Mouse (Mus musculus) right cerebral cortex, postnatal 10 days (tissue): ENCODE results near the gene Bak1.
A peak's percentile ranks its signal among the peaks of the same experiment; 100 is the strongest.

Experiments
- DNase-seq, 2 experiments: peaks; one replicate each; pipeline ENCODE4 v3.0.0; 2021; ENCODE audit warnings: low spot score in 2 of 2

Bak1 gene

DNA sequence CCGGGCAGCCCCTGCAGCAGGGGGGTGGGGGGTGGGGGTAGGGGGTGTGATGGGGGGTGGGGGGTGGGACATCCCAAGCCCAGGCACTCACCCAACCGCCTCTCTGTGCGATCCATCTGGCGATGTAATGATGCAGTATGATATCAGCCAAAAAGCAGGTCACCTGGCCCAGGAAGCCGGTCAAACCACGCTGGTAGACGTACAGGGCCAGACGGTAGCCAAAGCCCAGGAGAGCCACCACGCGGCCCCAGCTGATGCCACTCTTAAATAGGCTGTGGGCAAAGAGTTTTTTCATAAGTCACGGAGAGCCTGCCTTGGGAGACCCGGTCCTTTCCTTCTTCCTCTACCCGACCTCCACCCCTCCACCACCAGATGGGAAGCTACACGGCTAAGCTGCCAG lies 7.7 kb downstream of the Bak1 start:
- no peak for DNase-seq

DNA sequence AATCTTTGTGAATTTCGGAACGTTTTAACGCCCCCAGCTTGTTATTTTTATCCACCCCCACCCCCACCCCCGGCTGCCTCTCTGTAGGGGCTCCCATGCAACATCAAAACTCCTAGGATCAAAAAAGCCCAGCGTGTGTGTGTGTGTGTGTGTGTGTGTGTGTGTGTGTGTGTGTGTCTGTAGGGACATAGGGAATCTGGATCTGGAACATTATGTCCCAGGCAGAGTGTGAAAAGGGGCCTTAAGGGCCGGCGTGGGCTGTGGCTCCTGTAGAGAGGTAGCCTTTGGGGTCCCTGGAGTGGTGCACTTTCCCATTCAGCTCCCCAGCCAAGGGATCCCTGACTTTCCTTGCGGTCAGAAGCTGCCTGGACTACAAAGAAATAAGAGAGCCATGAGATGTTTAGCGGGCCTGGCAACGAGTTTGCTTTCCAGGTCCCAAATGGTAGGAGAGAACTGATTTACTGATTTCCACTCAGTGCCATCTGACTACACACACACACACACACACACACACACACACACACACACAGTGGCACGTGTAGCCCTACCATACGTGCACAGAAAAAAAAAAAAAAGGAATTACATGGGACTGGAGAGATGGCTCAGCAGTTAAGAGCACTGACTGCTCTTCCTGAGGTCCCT lies 10.1 kb downstream of the Bak1 start:
- DNase-seq: peak; percentile 73 to 83

DNA sequence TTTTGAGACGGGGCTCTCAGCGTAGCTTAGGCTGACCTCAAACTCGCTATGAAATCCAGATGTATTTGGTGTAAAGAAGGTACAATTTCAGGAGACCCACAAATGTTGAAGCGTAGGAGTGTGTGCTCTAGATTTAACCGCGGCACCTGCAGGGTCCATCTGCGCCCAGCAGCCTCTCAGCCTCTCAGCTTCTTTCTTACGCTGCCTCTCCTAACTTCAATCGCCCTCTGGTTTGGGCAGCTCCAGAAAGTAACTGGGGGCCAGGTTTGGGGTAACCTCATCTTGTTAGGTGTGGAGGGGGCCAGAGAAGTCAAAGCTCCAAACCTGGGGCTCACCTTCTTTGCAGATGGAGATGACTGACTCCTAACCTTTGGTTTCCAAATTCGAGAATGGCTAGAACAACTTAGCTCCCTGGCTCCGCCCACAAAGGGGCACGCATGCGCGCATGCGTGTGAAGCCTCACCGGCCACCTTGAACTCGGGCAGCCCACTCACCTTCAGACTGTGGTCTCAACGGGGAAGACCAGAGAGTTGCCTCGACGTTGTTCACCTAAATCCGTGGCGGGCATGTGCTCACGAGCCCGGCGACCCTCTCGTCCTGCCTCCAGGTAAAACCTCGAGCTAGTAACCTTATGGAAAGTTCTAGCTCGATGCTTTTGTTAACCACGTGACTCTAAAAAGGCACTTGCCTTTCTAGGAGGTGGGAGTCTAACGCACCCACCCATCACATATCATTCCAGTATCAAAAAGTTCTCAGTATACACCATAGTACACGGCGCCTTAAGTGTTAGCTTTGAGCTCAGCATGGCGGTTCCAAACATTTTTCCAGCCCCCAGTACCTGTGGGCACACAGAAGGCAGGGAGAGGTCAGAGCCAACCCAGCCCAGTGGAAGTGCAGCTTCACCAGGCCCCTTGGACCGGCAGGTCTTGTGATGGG lies 11.0 kb downstream of the Bak1 start:
- peak; percentile 88 to 90 for DNase-seq

DNA sequence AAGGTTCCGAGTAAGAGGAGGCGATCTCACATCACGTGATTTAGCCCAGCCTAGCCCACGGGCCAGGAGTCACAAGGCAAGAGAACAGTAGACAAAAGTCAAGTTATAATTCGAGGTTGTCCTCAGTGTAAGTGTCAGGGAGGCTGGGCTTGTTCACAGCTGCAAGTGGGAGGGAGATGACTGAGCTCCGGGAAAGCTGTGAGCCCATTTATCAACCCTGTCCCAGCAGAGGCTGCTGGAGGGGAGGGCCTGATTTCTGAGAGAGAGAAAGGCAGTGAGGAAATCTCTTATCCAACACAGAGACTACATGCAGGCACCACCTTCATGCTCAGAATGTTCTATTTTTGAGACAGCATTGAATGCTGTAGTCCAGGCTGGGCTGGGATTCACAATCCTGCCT lies 15.9 kb downstream of the Bak1 start:
- DNase-seq: no peak

DNA sequence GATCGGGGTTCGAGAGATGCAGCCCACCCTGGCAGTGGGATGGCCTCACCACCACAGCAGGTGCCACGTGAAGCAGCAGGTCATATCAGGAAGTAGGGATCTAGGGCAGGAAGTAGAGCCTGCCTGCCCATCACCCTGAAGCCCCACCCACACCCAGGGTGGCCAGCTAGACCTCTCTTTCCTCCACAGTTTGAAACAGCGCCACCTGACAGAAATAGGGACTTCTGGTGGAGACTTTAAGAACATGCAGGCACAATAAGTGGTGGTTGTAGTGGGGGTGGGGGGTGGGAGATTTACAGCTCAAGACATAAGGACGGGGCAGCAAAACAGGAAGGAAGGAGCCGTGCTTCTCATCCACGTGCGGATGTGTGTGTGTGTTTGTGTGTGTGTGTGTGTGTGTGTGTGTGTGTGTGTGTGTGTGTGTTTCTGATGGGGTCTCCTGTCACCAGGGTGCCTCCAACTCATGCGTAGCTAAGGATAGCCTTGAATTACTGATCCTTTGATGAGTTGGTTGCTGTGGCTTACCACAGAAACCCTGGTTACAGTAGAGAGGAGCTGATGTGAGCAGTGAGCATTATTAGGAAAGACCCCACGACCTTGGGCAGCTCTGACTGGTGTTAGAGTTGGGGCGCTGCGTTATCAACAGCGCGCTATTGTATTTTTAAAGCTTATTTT lies 16.7 kb downstream of the Bak1 start:
- peak in 1 of 2 experiments; percentile 58 for DNase-seq

DNA sequence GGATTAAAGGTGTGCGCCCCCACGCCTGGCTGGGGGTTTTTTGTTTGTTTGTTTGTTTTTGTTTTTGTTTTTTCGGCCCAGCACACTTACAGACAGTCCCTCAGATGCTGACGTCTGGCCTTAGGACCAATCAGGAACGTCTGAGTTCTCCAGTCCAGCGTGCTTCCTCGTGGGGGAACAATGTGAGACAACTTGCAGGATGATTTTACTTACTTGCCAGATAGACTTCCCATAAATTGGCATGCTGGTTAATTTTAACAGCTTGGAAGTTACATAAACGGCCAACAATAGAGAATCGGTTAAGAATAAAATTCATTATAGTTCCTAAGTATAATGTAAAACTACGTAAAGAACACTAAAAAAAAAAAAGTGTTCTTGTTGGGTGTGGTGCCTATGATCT lies 17.6 kb downstream of the Bak1 start:
- peak in 1 of 2 experiments; percentile 65 for DNase-seq

DNA sequence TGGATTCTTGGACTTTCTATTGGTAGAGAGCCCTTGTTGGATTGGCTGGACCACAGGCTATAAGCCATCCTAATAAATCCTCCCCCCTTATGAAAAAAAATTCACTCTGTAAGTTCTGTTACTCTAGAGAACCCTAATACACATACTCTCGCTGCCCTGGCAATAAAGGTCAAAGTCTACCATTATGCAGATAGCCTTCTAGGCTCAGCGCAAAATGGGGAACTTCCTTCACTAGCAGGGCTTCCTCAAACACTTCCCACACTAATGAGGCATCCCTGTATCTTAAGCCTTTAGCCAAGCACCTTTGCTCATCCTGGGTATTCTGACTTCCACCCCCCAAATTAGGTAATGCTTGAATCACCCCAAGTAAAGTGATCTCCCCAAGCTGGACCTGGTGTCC lies 20.5 kb downstream of the Bak1 start:
- DNase-seq: no peak

DNA sequence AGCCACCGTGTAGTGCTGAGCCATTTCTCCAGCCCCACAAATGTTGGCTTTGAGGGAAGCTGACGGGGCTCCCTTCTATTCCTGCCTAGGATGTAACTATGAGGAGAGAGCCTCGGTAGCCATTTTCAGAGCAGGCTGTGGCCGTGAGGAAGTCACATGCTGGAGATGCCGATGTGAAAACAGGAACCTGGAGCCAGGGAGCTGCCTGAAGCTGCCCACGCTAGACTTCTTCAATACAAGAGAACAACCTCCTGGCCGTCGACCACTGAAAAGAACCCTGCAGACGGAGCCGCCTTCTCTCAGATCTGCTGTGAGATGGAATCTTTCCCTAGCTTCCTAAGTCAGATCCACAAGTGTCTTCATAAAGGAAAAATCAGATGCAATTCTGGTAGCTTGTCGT lies 23.2 kb downstream of the Bak1 start:
- DNase-seq: peak in 1 of 2 experiments; percentile 56

DNA sequence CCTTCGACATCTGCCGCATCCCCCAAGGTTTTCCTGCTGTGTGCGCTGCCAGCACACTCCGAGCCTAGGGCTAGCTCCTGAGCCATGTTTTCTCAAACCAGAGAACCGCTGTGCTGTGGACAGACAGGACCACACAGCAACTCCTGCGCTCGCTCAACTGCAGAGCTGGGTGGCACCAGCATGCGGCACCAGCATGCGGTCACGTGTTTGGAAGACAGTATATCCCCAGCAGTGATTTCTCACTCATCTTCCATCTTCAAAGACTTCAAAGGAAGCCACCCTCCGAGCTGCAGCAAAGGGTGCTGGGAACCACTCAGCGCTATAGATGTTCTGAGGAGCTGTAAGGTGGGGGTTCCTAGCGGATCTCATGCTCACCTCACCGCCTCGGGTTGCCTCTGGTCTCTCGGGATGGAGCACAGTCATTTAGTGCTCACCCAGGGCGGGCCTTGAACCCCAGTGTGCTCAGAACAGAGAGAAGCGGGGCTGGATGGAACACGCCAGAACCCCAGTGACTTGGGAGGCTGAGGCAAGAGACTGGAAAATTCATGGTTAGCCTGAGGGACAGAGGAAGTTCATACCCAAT lies 23.8 kb downstream of the Bak1 start:
- peak in 1 of 2 experiments; percentile 25 for DNase-seq

DNA sequence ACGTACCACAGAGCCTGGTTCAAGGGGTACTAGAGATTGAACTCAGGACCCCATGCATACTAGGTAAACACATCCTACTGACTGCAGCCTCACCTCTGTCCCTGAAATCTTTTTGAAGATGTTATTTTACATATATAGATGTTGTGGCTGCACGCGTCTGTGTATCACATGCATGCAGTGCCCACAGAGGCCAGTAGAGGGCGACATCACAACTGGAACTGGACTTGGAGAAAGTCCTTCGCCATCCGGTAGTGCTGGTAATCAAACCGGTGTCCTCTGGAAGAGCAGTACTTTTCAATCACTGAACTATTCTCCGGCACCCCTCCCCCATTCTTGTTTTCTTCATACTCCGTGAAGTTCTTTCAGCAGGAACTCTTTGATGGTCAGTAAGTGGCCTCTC lies 24.4 kb downstream of the Bak1 start:
- peak; percentile 40 to 63 for DNase-seq

DNA sequence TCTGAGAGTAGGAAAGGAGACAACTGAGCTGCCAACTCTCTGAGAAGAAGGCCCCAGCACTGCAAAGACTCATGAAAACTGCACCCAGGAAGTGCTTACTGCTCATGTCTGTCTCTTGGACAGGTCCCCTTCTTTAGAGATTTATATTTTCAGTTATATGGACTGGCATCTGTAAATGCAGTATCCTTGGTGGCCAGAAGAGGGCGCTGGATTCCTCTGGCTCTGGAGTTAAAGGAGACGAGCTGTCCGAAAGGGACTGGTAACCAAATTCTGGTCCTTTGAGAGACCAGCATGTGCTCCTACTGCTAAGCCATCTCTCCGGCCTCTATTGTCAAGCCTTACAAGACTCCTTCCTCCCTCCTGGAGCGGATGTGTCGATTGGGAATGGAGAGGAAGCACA lies 26.9 kb downstream of the Bak1 start:
- DNase-seq: no peak

DNA sequence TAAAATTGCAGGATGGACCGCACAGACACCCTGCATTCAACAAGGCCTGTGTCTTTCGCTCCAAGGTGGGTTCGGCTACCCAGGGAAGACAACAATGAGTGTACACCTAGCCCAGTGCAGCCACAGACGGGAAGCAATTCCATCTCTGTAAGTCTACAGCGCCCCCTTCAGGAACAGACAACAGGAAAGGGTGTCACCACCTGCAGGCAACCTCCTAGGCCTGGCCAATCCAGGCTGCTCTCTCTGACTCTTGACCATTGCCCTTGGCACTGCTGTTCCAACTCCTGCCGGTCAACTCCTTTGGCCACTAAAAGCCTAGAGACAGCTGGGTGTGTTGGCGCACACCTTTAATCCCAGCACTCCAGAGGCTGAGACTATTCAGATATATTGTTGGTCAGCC lies 27.7 kb downstream of the Bak1 start:
- no peak for DNase-seq

DNA sequence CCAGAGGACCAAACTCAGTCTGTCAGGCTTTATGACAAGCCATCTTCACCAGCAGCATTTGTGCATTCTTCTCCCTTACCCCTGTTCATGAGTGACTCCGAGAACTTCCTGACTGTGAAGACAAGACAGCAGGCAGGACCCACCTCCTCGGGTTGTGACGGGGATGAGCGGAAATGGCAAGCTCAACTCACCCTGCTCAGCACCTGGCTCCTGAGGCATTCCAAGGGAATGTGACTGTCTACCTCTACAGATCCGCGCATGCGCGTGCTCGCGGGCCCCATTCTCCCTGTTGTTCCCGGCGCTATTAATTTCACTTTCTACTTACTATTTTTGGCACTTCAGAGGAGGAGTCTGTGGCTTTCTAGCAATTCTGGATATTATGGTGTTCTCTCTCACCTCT lies 28.8 kb downstream of the Bak1 start:
- DNase-seq: peak; percentile 68 to 73

DNA sequence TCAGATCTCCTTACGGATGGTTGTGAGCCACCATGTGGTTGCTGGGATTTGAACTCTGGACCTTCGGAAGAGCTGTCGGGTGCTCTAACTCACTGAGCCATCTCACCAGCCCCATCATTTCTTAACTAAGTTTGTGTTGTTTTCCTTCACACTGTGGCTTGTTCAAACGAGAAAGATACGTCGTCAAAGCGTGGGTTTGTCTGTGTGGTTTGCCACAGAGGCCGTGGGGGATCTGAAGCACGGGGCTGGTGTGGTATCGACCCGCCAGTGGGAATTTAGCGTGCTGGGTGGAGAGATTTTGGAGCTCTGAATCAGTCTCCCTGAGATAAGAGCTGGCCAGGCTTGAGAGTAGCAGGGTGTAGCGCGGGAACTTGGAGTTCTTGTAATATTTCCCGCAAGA lies 30.5 kb downstream of the Bak1 start:
- DNase-seq: no peak

DNA sequence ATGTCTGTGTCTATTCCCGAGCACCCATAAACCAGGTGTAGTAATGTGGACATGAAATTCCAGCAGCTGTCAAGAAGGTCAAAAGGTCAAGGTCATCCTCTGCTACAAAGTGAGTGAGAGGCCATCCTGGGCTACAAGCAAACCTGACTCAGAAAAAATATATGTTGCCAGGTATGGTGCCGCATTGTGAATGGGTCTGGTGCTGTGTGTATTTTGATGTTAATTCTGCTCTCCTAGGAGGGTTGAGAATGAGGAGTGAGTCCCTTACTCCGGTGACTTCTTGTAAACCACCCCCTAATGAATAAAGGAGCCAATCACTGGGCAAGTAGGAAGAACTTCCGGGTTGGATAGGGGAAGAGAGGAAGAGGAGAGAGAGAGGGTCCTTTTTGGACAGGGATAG lies 31.1 kb downstream of the Bak1 start:
- DNase-seq: no peak

DNA sequence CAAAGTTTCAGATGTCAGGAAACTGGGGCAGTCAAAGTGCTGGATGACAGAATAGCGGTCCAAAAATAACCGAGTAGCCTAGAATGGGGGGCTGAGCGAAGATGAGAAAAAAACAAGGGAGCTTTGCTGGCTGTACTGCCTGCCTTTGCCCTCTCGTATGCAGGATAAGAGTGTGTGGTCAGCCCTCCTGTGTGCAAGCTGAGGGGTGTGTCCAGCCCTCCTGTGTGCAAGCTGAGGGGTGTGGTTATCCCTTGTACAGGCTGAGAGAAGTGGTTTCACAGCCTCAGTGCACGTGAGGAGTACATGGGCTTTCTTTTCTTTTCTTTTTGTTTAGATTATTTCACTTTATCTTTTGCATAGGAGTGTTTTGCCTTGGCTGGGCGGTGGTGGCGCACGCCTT lies 33.2 kb downstream of the Bak1 start:
- no peak for DNase-seq

DNA sequence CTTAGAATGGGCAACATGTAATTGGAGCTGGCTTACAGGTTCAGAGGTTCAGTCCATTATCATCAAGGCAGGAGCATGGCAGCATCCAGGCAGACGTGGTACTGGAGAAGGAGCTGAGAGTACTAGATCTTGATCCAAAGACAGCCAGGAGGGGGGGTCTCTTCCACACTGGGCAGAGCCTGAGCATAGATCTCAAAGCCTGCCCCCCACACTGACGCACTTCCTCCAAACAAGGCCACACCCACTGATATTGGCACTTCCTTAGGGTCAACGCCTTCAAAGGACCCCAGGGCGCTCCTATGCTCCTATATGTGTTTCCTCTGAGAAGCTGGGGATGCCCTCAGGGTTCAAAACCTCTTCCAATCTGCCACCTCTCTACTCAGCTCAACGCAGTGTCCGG lies 33.8 kb downstream of the Bak1 start:
- no peak for DNase-seq

DNA sequence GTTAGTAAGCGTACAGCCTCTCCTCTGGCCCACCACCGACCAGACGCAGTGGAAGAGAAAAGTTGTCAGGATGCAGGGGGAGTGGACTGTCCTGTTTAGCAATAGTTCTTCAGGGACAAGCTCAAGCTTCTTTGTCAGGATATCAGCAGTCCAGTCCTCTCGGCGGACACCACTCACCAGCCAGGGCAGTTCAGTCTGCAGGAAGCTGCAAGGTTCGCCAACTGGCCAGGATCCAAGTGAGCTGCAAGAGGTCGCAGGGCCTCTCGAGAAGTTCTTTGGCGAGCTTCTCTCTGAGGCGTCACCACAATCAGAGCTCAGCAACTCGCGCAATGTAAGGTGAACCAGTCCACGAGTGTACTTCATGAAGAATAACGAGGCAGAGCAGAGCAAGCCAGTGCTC lies 34.4 kb downstream of the Bak1 start:
- DNase-seq: peak in 1 of 2 experiments; percentile 66

DNA sequence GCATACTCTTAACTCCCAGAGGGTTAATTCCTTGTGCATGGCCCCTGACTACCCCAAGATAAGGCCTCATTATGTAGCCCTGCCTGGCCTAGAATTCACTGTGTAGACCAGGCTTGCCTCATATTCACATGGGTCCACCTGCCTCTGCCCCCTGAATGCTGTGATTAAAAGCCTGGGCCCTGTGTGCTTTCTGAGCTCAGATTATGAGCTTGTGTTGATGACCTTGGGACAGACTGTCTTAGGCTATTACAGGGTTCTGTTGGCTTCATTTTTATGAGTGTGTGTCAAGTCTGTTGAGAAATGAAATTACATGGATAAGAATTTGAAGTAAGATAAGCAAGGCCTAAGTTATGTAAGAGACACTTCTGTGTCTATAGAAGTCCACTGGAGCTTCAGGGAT lies 38.3 kb downstream of the Bak1 start:
- no peak for DNase-seq

DNA sequence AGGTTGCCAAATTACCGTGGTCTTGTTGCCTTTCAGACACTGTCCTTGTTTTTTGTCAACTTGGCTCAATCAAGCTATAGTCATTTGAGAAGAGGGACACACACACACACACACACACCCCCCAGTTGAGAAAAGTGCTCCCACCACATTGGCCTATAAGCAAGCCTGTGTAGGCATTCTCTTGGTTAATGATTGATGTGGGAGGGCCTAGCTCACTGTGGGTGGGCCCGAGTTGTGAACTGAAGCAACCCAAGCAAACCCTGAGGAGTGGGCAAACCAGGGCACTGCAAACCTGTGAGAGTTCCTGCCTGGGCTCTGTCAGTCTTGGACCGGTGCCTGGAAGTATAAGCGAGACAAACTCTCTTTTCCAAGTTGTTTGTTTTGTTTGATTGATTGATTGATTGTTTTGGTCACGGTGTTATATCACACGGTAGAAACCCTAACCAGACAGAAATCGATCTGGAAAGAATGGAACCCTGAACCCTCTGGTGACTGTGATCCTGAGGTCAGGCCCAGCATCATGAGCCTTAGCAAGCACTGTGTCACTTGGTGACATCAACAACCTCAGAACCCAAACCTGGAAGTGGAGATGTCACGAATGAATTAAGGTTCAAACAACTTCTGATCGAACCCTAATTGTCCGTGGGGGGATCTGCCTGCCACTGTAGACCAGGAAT lies 43.2 kb downstream of the Bak1 start:
- DNase-seq: peak in 1 of 2 experiments; percentile 25

DNA sequence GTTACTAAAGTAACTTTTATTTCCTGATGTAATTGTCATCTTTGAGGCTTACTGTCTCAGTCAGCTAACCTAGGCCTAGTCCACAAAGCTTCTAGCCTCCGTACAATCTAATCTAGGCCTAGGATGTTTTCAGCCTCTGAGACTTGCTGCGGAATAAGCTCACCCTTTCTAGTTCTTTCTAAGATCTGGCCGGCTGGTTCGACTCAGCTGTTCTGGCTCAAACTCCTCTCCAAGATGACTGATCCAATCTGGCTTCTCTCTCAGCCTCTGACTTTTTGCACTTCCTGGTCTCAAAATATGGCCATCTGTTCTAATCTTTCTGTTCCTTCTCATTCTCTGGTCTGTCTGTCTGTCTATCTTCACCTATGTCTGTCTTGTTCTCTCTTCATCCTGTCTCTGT lies 45.4 kb downstream of the Bak1 start:
- DNase-seq: no peak

DNA sequence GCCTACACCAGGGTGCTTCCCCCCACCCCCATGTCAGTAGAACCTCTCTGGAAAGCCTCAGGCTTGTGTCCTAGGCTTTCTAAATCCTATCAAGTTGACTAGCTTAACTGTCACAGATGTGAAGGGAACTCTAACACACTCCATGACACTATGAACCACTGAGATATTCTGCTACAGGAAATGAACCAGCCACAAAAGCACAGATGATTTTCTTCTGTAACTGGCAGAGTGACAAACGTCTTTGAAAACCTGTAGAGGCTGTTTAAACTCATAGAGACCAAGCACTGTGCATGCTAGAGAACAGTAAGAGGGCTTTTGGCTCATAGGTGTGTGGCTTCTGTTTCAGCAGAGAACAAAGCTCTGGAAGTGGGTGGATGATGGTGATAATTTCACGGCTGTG lies 47.8 kb downstream of the Bak1 start:
- no peak for DNase-seq
